Mouse (Mus musculus) small intestine, adult 2 months (tissue): ENCODE measurements around the gene 9130008F23Rik. TPM values are rescaled to one million over a fixed set of nuclear protein-coding genes. Genes with fewer than 3 reads are reported as not detected.

ENCODE experiments used
- H3K27ac ChIP-seq: fragments of 200-500 bp; 2 replicates; pipeline ENCODE4 v1.5.1; 2012; ENCODE audit warnings: low read depth, low read length, control low read depth, inconsistent platforms; ENCODE audit not compliant: insufficient read depth
- H3K27me3 ChIP-seq: fragments of 200-500 bp; 2 replicates; pipeline ENCODE4 v1.6.1; 2012; ENCODE audit warnings: mild to moderate bottlenecking, moderate library complexity, low read length, inconsistent platforms; ENCODE audit not compliant: control insufficient read depth, insufficient read depth
- H3K36me3 ChIP-seq: fragments of 200-500 bp; 2 replicates; pipeline ENCODE4 v1.6.1; 2012; ENCODE audit warnings: mild to moderate bottlenecking, low read length, control low read depth, inconsistent platforms; ENCODE audit not compliant: control insufficient read depth, insufficient read depth
- H3K4me1 ChIP-seq: fragments of 200-500 bp; 2 replicates; pipeline ENCODE4 v1.6.1; 2012; ENCODE audit warnings: low read length, inconsistent platforms, mixed read lengths; ENCODE audit not compliant: control insufficient read depth, insufficient read depth, insufficient read length
- H3K4me3 ChIP-seq: fragments of 200-500 bp; 2 replicates; pipeline ENCODE4 v1.5.1; 2012; ENCODE audit warnings: low read depth, mild to moderate bottlenecking, control low read depth, inconsistent platforms, low read length, moderate library complexity
- CTCF ChIP-seq: fragments of 200-500 bp; IDR thresholded peaks from 2 replicates; pipeline ENCODE4 v1.5.1; 2012; ENCODE audit warnings: low read depth, mild to moderate bottlenecking, control low read depth, inconsistent platforms, low read length, moderate library complexity, mixed read lengths; ENCODE audit not compliant: insufficient replicate concordance, insufficient read length; ENCODE audit errors: extremely low read depth
- POLR2A ChIP-seq: fragments of 200-500 bp; IDR thresholded peaks from 2 replicates; pipeline ENCODE4 v1.6.1; 2012; ENCODE audit warnings: low read depth, mild to moderate bottlenecking, control low read depth, inconsistent platforms, low read length, moderate library complexity
- WGBS: fragments of 180-500 bp; shearing (Covaris S2); methylation state at CpG from one replicate; pipeline ENCODE4 v1.1.7; 2018; 5-methylcytosine and 5-hydroxymethylcytosine counted together
- polyA plus RNA-seq: library from polyadenylated mRNA; depleted of rRNA; stranded (reverse); fragments of >200 nt; gene quantifications from 2 replicates; pipeline ENCODE4 v1.2.3, GENCODE M21; 2012

The 9130008F23Rik gene
- polyA plus RNA-seq, 1 experiment, result 7.7 TPM

GRCm38 (mm10) chr17:40896863-40897262 is 16.5 kb upstream of the 9130008F23Rik start:
- Histone ChIP-seq H3K27me3 (no peaks in the 10 kb centered on the region), H3K27ac (no peak overlapping the region), H3K4me3 (no peak overlapping the region), H3K4me1 (no peaks in the 10 kb centered on the region), H3K36me3 (no peaks in the 10 kb centered on the region)
- 51% methylated on average over 1 of the region's 1 CpGs for WGBS
- TF ChIP-seq POLR2A, result no peak

GRCm38 (mm10) chr17:40887849-40888536 is 7.6 kb upstream of the 9130008F23Rik start:
- Histone ChIP-seq H3K4me3 (no peak overlapping the region), H3K4me1 (no peaks in the 10 kb centered on the region), H3K36me3 (no peaks in the 10 kb centered on the region), H3K27ac (no peak overlapping the region), H3K27me3 (no peaks in the 10 kb centered on the region)
- WGBS, result 79% methylated on average over 4 of the region's 4 CpGs
- TF ChIP-seq POLR2A, result no peak
- TF ChIP-seq CTCF, result no peak

- WGBS, result 31% methylated on average over 4 of the region's 4 CpGs
- H3K4me1 ChIP-seq, result peaks cover 5% of the 10 kb centered on the region; the same call in 1 of the 2 replicates
- H3K36me3 ChIP-seq, result no peaks in the 10 kb centered on the region
- TF ChIP-seq POLR2A (no peak), CTCF (no peak)
- H3K27ac ChIP-seq, result no peak overlapping the region
- no peak overlapping the region for H3K4me3 ChIP-seq
- no peaks in the 10 kb centered on the region for H3K27me3 ChIP-seq
Observed at GRCm38 (mm10) chr17:40885155-40885554, 4.8 kb upstream of the 9130008F23Rik start.

GRCm38 (mm10) chr17:40882172-40882571 is 1.8 kb upstream of the 9130008F23Rik start:
- Histone ChIP-seq H3K4me3 (no peak overlapping the region), H3K27ac (no peak overlapping the region), H3K4me1 (peaks cover 5% of the 10 kb centered on the region; the same call in 1 of the 2 replicates), H3K36me3 (no peaks in the 10 kb centered on the region; the same call in 1 of the 2 replicates), H3K27me3 (no peaks in the 10 kb centered on the region)
- TF ChIP-seq POLR2A (no peak), CTCF (no peak)
- WGBS, result 55% methylated on average over 6 of the region's 6 CpGs

- peak overlapping the region; percentile 90 for H3K27ac ChIP-seq
- peaks cover 13% of the 10 kb centered on the region for H3K36me3 ChIP-seq
- H3K27me3 ChIP-seq, result no peaks in the 10 kb centered on the region
- H3K4me1 ChIP-seq, result peaks cover 5% of the 10 kb centered on the region; the same call in 1 of the 2 replicates
- 5% methylated on average over 6 of the region's 6 CpGs for WGBS
- peak overlapping the region; percentile 83 for H3K4me3 ChIP-seq
- TF ChIP-seq POLR2A, result no peak
- no peak for TF ChIP-seq CTCF
Observed at GRCm38 (mm10) chr17:40879528-40879923, 833 bp downstream of the 9130008F23Rik start.

GRCm38 (mm10) chr17:40877741-40878140 is 2.6 kb downstream of the 9130008F23Rik start:
- peak overlapping the region; percentile 46; the same call in 1 of the 2 replicates for H3K27ac ChIP-seq
- no peak for TF ChIP-seq CTCF
- TF ChIP-seq POLR2A, result no peak
- H3K27me3 ChIP-seq, result no peaks in the 10 kb centered on the region
- H3K36me3 ChIP-seq, result peaks cover 13% of the 10 kb centered on the region
- 16% methylated on average over 3 of the region's 3 CpGs for WGBS
- H3K4me3 ChIP-seq, result peak overlapping the region; percentile 40; the same call in 1 of the 2 replicates
- peaks cover 8% of the 10 kb centered on the region; the same call in 1 of the 2 replicates for H3K4me1 ChIP-seq

- Histone ChIP-seq H3K27me3 (no peaks in the 10 kb centered on the region), H3K36me3 (peaks cover 13% of the 10 kb centered on the region), H3K27ac (no peak overlapping the region), H3K4me1 (peaks cover 6% of the 10 kb centered on the region; the same call in 1 of the 2 replicates), H3K4me3 (no peak overlapping the region)
- TF ChIP-seq POLR2A (no peak), CTCF (no peak)
- WGBS, result 39% methylated on average over 1 of the region's 1 CpGs
Observed at GRCm38 (mm10) chr17:40875568-40875967, 4.8 kb downstream of the 9130008F23Rik start.

- H3K27me3 ChIP-seq, result no peaks in the 10 kb centered on the region
- H3K36me3 ChIP-seq, result peaks cover 13% of the 10 kb centered on the region
- TF ChIP-seq POLR2A (no peak), CTCF (no peak)
- WGBS, result 71% methylated on average over 3 of the region's 3 CpGs
- H3K4me1 ChIP-seq, result peaks cover 6% of the 10 kb centered on the region; the same call in 1 of the 2 replicates
- H3K27ac ChIP-seq, result no peak overlapping the region; the same call in 1 of the 2 replicates
- H3K4me3 ChIP-seq, result no peak overlapping the region
Observed at GRCm38 (mm10) chr17:40874701-40875100, 5.7 kb downstream of the 9130008F23Rik start.
